Mouse (Mus musculus) kidney, embryonic 14.5 days (tissue): ENCODE data around the gene Ampd3. TPM values are rescaled to one million over a fixed set of nuclear protein-coding genes. Genes with fewer than 3 reads are reported as not detected.
A peak's percentile ranks its signal among the peaks of the same experiment; 100 is the strongest.

ENCODE experiments used
- ATAC-seq: fragments of 200-750 bp; cut with Nextera tagmentation; 2 replicates; pipeline ENCODE4 v1.8.0; 2017; ENCODE audit warnings: moderate number of reproducible peaks, mild to moderate bottlenecking, moderate TSS enrichment, moderate library complexity; ENCODE audit not compliant: low FRiP score, low TSS enrichment
- H3K27ac ChIP-seq: fragments of 300-500 bp; sonication (generic); 2 replicates; pipeline ENCODE4 v1.5.1; 2014; ENCODE audit warnings: low read depth, mild to moderate bottlenecking, low read length, moderate library complexity, mixed read lengths
- H3K27me3 ChIP-seq: fragments of 300-500 bp; sonication (generic); 2 replicates; pipeline ENCODE4 v1.6.1; 2014; ENCODE audit warnings: mild to moderate bottlenecking, low read length; ENCODE audit not compliant: control insufficient read depth, insufficient read depth
- H3K36me3 ChIP-seq: fragments of 300-500 bp; sonication (generic); 2 replicates; pipeline ENCODE4 v1.6.1; 2014; ENCODE audit warnings: low read length, mixed read lengths; ENCODE audit not compliant: control insufficient read depth, insufficient read depth
- H3K4me1 ChIP-seq: fragments of 300-500 bp; sonication (generic); 2 replicates; pipeline ENCODE4 v1.6.1; 2014; ENCODE audit warnings: low read length, mixed read lengths; ENCODE audit not compliant: control insufficient read depth, insufficient read depth
- H3K4me2 ChIP-seq: fragments of 300-500 bp; sonication (generic); replicated peaks from 2 replicates; pipeline ENCODE4 v1.6.1; 2014; ENCODE audit warnings: low read depth, mild to moderate bottlenecking, low read length
- H3K4me3 ChIP-seq: fragments of 300-500 bp; sonication (generic); 2 replicates; pipeline ENCODE4 v1.5.1; 2014; ENCODE audit warnings: mild to moderate bottlenecking, low read length
- H3K9ac ChIP-seq: fragments of 300-500 bp; sonication (generic); 2 replicates; pipeline ENCODE4 v1.6.1; 2014; ENCODE audit warnings: low read depth, mild to moderate bottlenecking, low read length, moderate library complexity
- H3K9me3 ChIP-seq: fragments of 300-500 bp; sonication (generic); 2 replicates; pipeline ENCODE4 v1.6.1; 2016; ENCODE audit warnings: low read length; ENCODE audit not compliant: control insufficient read depth
- WGBS: fragments of 180-500 bp; shearing (Covaris S2); extraction: QIAGEN DNeasy Blood & Tissue Kit; methylation state at CpG from one replicate; pipeline ENCODE4 v1.1.7; 2014; 5-methylcytosine and 5-hydroxymethylcytosine counted together
- polyA plus RNA-seq: library from polyadenylated mRNA; unstranded; fragments of >200 nt; fragmentation: Nextera tagmentation; extraction: Ambion mirVana; gene quantifications from 2 replicates; pipeline ENCODE4 v1.2.1, GENCODE M21; 2014

Ampd3 gene
- polyA plus RNA-seq, 1 experiment from 2014 or later: 4.5 TPM

DNA sequence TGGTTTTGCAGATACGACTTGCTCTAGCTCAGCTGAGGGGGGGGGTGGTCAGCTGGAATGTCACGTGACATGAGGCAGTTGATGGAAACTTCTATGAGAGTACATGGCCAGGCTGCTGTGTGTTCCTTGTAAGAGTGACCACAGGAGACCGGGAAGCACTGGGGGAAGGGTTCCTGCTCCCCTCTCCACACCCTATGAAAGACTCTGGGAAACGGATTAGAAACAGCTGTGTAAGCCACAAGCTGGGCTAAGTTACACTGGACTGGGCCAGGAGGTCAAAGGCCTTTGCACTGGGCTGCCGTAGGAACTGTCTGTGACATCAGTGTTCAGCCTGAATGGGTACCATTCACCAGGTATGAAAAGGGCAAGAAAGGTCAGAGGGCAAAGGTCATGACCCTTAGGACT is 14.1 kb upstream of the Ampd3 start:
- 0 out of 2 replicates have a peak, but pooled peaks cover 2% of the 10 kb centered on the region for H3K9me3 ChIP-seq
- ATAC-seq: peak; percentile 74; the same call in 1 of the 2 replicates

GRCm38 (mm10) chr7:110756440-110756839 is 11.6 kb upstream of the Ampd3 start:
- ATAC-seq: no peak; the same call in 1 of the 2 replicates
- 33% methylated on average over 2 of the region's 2 CpGs for WGBS
- no peak overlapping the region; the same call in 1 of the 2 replicates for H3K27ac ChIP-seq

More for the DNA sequence above, 14.1 kb upstream of the Ampd3 start:
- H3K27ac ChIP-seq: no peak overlapping the region
- no peak overlapping the region for H3K4me3 ChIP-seq
- H3K36me3 ChIP-seq: no peaks in the 10 kb centered on the region
- WGBS: 22% methylated on average over 5 of the region's 5 CpGs
- H3K4me1 ChIP-seq: peaks cover 18% of the 10 kb centered on the region
- no peaks in the 10 kb centered on the region for H3K27me3 ChIP-seq
- no peak overlapping the region for H3K9ac ChIP-seq
- no peak overlapping the region for H3K4me2 ChIP-seq

DNA sequence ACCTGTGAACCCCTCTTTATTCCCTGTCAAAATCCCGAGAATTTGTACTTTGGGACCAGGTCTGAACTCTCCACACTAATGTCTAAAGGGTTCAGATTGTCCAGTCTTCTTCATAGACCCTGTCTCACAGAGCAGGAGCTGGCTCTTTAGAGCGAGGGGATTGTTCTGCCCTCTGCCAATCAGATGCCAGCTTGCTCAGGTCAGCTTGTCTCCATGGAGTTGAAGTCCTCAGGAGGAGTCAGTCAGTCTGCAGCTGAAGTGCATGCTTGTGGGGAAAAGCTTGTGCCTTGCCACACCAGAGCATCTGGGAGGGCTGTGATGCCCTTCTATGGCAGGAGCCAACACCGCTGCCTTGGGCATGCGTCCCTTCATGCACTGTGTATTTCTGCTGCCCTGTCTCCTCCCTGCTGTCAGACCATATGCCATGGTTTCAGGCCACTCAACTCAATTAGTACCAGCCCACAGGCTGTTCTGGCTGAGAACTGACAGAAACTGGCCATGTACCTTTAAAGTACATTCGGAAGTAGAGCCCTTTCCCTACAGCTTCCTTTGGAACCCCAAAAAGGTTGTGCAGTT is 5.3 kb upstream of the Ampd3 start:
- Histone ChIP-seq H3K4me1 (peaks cover under 1% of the 10 kb centered on the region; the same call in 1 of the 2 replicates), H3K36me3 (no peaks in the 10 kb centered on the region), H3K9me3 (no peaks in the 10 kb centered on the region), H3K9ac (no peak overlapping the region), H3K4me3 (no peak overlapping the region), H3K27ac (no peak overlapping the region), H3K4me2 (no peak overlapping the region), H3K27me3 (no peaks in the 10 kb centered on the region)
- 87% methylated on average over 5 of the region's 5 CpGs for WGBS
- no peak for ATAC-seq

More at GRCm38 (mm10) chr7:110756440-110756839, 11.6 kb upstream of the Ampd3 start:
- no peaks in the 10 kb centered on the region for H3K9me3 ChIP-seq
- no peak overlapping the region for H3K4me2 ChIP-seq
- H3K36me3 ChIP-seq: no peaks in the 10 kb centered on the region
- no peak overlapping the region for H3K4me3 ChIP-seq
- peaks cover 18% of the 10 kb centered on the region for H3K4me1 ChIP-seq
- no peaks in the 10 kb centered on the region for H3K27me3 ChIP-seq
- H3K9ac ChIP-seq: no peak overlapping the region

GRCm38 (mm10) chr7:110768451-110769064 is 552 bp downstream of the Ampd3 start:
- Histone ChIP-seq H3K9me3 (no peaks in the 10 kb centered on the region), H3K4me2 (peak overlapping the region; percentile 96), H3K27ac (peak overlapping the region; percentile 32; the same call in 1 of the 2 replicates), H3K9ac (peak overlapping the region; percentile 78), H3K27me3 (peaks cover 3% of the 10 kb centered on the region; the same call in 1 of the 2 replicates), H3K4me3 (peak overlapping the region; percentile 56), H3K36me3 (no peaks in the 10 kb centered on the region), H3K4me1 (peaks cover 2% of the 10 kb centered on the region; the same call in 1 of the 2 replicates)
- under 1% methylated on average over 56 of the region's 61 CpGs for WGBS
- ATAC-seq: peak; percentile 71

DNA sequence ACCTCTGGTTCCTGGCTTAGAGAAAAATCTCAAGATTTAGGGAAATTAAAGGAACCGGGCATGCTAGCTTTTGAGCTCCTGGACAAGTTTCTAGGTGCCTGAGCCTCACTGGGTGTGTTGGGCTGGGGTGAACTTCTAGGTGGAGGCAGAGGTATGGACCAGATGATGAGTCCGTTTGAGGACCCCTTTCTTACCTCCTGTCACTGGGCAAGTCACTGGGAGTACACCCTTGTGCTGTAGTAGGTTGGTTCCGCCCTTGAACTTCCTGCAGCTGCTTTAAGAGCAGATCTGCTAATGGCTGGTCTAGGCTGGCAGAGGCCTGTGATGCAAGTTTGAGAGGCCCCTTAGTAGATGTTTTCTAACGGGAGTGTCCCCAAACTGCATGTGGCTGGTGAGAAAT is 1.1 kb downstream of the Ampd3 start:
- Histone ChIP-seq H3K36me3 (no peaks in the 10 kb centered on the region), H3K9ac (peak overlapping the region; percentile 78), H3K9me3 (no peaks in the 10 kb centered on the region), H3K4me2 (peak overlapping the region; percentile 96), H3K27me3 (peaks cover 3% of the 10 kb centered on the region; the same call in 1 of the 2 replicates), H3K4me1 (peaks cover 6% of the 10 kb centered on the region; the same call in 1 of the 2 replicates), H3K4me3 (peak overlapping the region; percentile 56), H3K27ac (peak overlapping the region; percentile 32; the same call in 1 of the 2 replicates)
- WGBS: 41% methylated on average over 4 of the region's 4 CpGs
- ATAC-seq: 0 out of 2 replicates have a peak, but pooled peaks have one; percentile 33

DNA sequence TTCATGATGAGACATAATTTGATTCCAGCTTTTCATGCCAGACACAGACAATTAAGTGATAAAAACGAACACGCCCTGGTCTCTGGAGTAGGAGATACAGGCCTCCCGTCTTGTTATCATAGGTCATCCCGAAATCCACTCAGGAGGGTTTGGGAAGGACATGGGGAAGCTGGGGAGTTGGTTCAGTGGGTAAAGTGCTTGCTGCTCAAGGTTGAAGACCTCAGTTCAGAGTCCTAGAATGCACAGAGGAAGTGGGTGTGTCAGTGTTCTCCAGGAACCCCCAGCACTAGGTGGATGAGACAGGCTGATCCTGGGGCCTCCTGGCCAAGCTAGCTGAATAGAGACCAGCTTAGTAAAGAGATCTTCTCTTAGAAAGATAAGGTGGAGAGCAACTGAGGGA is 2.9 kb downstream of the Ampd3 start:
- Histone ChIP-seq H3K36me3 (no peaks in the 10 kb centered on the region), H3K27ac (no peak overlapping the region), H3K9ac (no peak overlapping the region), H3K9me3 (no peaks in the 10 kb centered on the region), H3K4me2 (no peak overlapping the region), H3K27me3 (peaks cover 3% of the 10 kb centered on the region; the same call in 1 of the 2 replicates), H3K4me1 (peaks cover 8% of the 10 kb centered on the region; the same call in 1 of the 2 replicates), H3K4me3 (no peak overlapping the region)
- 84% methylated on average over 4 of the region's 4 CpGs for WGBS
- ATAC-seq: no peak

DNA sequence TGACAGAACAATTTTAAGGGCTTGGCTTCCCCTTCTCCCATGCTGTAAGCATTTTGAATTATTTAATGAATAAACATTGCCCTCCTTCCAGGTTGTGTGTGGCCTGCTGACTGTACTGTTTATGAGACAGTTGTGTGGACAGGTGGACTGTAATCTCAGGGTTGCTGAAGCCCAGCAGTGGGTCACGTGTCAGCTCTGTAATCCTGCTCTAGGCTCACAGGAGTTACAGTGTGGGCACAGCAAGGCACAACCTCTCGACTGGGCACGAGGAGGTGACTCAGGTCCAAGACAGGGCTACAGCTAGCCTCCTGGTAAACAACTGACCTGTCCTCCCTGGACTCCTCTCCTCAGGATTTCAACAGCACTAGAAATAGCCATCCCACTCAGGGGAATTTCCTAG is 4.3 kb downstream of the Ampd3 start:
- Histone ChIP-seq H3K9me3 (no peaks in the 10 kb centered on the region), H3K9ac (no peak overlapping the region), H3K36me3 (no peaks in the 10 kb centered on the region), H3K4me3 (no peak overlapping the region), H3K4me2 (no peak overlapping the region), H3K4me1 (peaks cover 8% of the 10 kb centered on the region; the same call in 1 of the 2 replicates), H3K27ac (no peak overlapping the region), H3K27me3 (peaks cover 3% of the 10 kb centered on the region; the same call in 1 of the 2 replicates)
- ATAC-seq: no peak
- WGBS: 83% methylated on average over 3 of the region's 3 CpGs

- Histone ChIP-seq H3K9me3 (no peaks in the 10 kb centered on the region), H3K9ac (no peak overlapping the region), H3K27me3 (peaks cover 3% of the 10 kb centered on the region; the same call in 1 of the 2 replicates), H3K36me3 (no peaks in the 10 kb centered on the region), H3K4me1 (peaks cover 6% of the 10 kb centered on the region; the same call in 1 of the 2 replicates), H3K4me2 (peak overlapping the region; percentile 1; the same call in 1 of the 2 replicates), H3K27ac (peak overlapping the region; percentile 43; the same call in 1 of the 2 replicates), H3K4me3 (no peak overlapping the region)
- WGBS: 39% methylated on average over 14 of the region's 14 CpGs
- peak; percentile 54 for ATAC-seq
These were observed 5.4 kb downstream of the Ampd3 start for GRCm38 (mm10) chr7:110773204-110774002.
